In genomic region chr15:98607557-98607956, GRCm38 (mm10) we compare ENCODE assay signal across 8 mouse cellular contexts. TPM values are rescaled to one million over a fixed set of nuclear protein-coding genes. Genes with fewer than 3 reads are reported as not detected.
A peak's percentile ranks its signal among the peaks of the same experiment; 100 is the strongest.
DNase-seq lines count a peak whose midpoint lies in the region; ATAC-seq and TF ChIP-seq lines count a peak whose summit lies in the region.

No protein-coding gene starts in this region.

- 25% methylated on average over 4 of the region's 4 CpGs for WGBS in midbrain, embryonic 15.5 days

- peaks cover 63% of the 10 kb centered on the region for H3K79me2 ChIP-seq in MEL (ENCODE audit: control insufficient read depth, insufficient read depth, low read length, poor library complexity)

- no peaks in the 10 kb centered on the region for H3K27me3 ChIP-seq in MEL (ENCODE audit: control insufficient read depth in 1 of 2, insufficient read depth in 2 of 2, low read length in 2 of 2)
- no peaks in the 10 kb centered on the region for H3K27me3 ChIP-seq in midbrain, embryonic 15.5 days (replicated peaks)

- H3K9me3 ChIP-seq in MEL (replicated peaks; ENCODE audit: insufficient read depth, low read length), result no peaks in the 10 kb centered on the region
- H3K9me3 ChIP-seq in midbrain, embryonic 15.5 days, result no peaks in the 10 kb centered on the region

- H3K4me3 ChIP-seq in MEL (ENCODE audit: control insufficient read depth in 1 of 2, insufficient read depth in 1 of 2, low read depth in 2 of 2, low read length in 2 of 2), result peak overlapping the region; percentile 81 to 98
- peak overlapping the region; percentile 95 for H3K4me3 ChIP-seq in embryonic fibroblast, embryonic 13.5 days (ENCODE audit: insufficient read depth, low read length)
- peak overlapping the region; percentile 87; the same call in 1 of the 2 replicates for H3K4me3 ChIP-seq in midbrain, embryonic 15.5 days

- peaks cover 27 to 64% of the 10 kb centered on the region in 2 experiments for H3K4me1 ChIP-seq in MEL (ENCODE audit: control insufficient read depth in 1 of 2, insufficient read depth in 2 of 2, low read length in 2 of 2)
- H3K4me1 ChIP-seq in embryonic fibroblast, embryonic 13.5 days (ENCODE audit: control insufficient read depth, insufficient read depth, low read length), result peaks cover 6% of the 10 kb centered on the region
- H3K4me1 ChIP-seq in midbrain, embryonic 15.5 days, result peaks cover 46% of the 10 kb centered on the region

- peak; percentile 60 for DNase-seq in MEL (ENCODE audit: low read depth, low spot score)
- peak; percentile 87 to 88 for DNase-seq in heart, postnatal 14 days
- DNase-seq in kidney, postnatal 36 days, result peak; percentile 85 to 87
- DNase-seq in natural killer cell, adult 2 months (ENCODE audit: low spot score in 2 of 2), result no peak
- no peak for DNase-seq in left cerebral cortex, adult 8-10 months (ENCODE audit: low spot score in 2 of 2)

- TF ChIP-seq EP300 in MEL (IDR thresholded peaks at IDR 0.05; ENCODE audit: low read depth in 1 of 2, low read length in 2 of 2), result peak in 1 of 2 experiments; percentile 31; a peak in 2 of 4 replicates

- TF ChIP-seq POLR2A in MEL (IDR thresholded peaks at IDR 0.05; ENCODE audit: control insufficient read depth in 1 of 2, insufficient read depth in 1 of 2, low read depth in 1 of 2, low read length in 2 of 2, poor library complexity in 1 of 2), result no peak
- no peak for TF ChIP-seq POLR2A in embryonic fibroblast, embryonic 13.5 days (IDR thresholded peaks at IDR 0.05; ENCODE audit: low read depth, low read length)

- no peak for TF ChIP-seq CTCF in MEL (IDR thresholded peaks at IDR 0.05 in 2 of 3, conservative IDR thresholded peaks at IDR 0.05 in 1 of 3; ENCODE audit: control insufficient read depth in 1 of 3, insufficient read depth in 1 of 3, low read depth in 2 of 3, low read length in 3 of 3, poor library complexity in 1 of 3, severe bottlenecking in 1 of 3)
- TF ChIP-seq CTCF in embryonic fibroblast, embryonic 13.5 days (IDR thresholded peaks at IDR 0.05; ENCODE audit: borderline replicate concordance, insufficient read depth, low read length), result no peak

- TF ChIP-seq RAD21 in MEL (IDR thresholded peaks at IDR 0.05; ENCODE audit: low read depth, low read length), result no peak

- intact Hi-C loops in heart, postnatal 14 days (cut with DNase I), result no loop called here

- H3K9ac ChIP-seq in MEL (ENCODE audit: control insufficient read depth, low read depth, low read length, poor library complexity, severe bottlenecking), result peak overlapping the region; percentile 85
- H3K9ac ChIP-seq in midbrain, embryonic 15.5 days, result 0 out of 2 replicates have a peak overlapping the region, but pooled peaks have one; percentile 20

- peaks cover 2 to 49% of the 10 kb centered on the region in 2 experiments; a peak in 3 of 4 replicates for H3K36me3 ChIP-seq in MEL (ENCODE audit: control insufficient read depth in 1 of 2, insufficient read depth in 2 of 2, low read length in 2 of 2)
- peaks cover 16% of the 10 kb centered on the region; the same call in 1 of the 2 replicates for H3K36me3 ChIP-seq in midbrain, embryonic 15.5 days (replicated peaks)

- H3K4me2 ChIP-seq in midbrain, embryonic 15.5 days, result peak overlapping the region; percentile 74

- ATAC-seq in midbrain, embryonic 15.5 days (replicated peaks), result no peak
- ATAC-seq in activated CD4-positive, CD25-positive, alpha-beta regulatory T cell, adult 4 months, result no peak

- H3K27ac ChIP-seq in MEL (ENCODE audit: control insufficient read depth, low read depth, low read length), result peak overlapping the region; percentile 91
- H3K27ac ChIP-seq in embryonic fibroblast, embryonic 13.5 days (ENCODE audit: insufficient read depth, low read length), result no peak overlapping the region
- no peak overlapping the region for H3K27ac ChIP-seq in midbrain, embryonic 15.5 days

TF ChIP-seq in MEL, 35 proteins besides CTCF, POLR2A, EP300 and RAD21 (continues in another document):
- TF ChIP-seq SIN3A (IDR thresholded peaks at IDR 0.05; ENCODE audit: low read length) (peak; percentile 54; the same call in 1 of the 2 replicates), TCF12 (IDR thresholded peaks at IDR 0.05; ENCODE audit: low read depth, low read length) (peak; percentile 17; the same call in 1 of the 2 replicates), ETS1 (IDR thresholded peaks at IDR 0.05; ENCODE audit: low read depth, low read length) (peak; percentile 62), ZKSCAN1 (IDR thresholded peaks at IDR 0.05; ENCODE audit: low read depth, low read length) (no peak), MEF2A (IDR thresholded peaks at IDR 0.05; ENCODE audit: extremely low read depth, insufficient replicate concordance, low read depth, low read length, poor library complexity, severe bottlenecking) (0 out of 2 replicates have a peak, but pooled peaks have one; percentile 11), CHD1 (IDR thresholded peaks at IDR 0.05; ENCODE audit: low read depth, low read length) (no peak), TAL1 (IDR thresholded peaks at IDR 0.05; ENCODE audit: low read length) (peak; percentile 36; the same call in 1 of the 2 replicates), RCOR1 (IDR thresholded peaks at IDR 0.05; ENCODE audit: low read depth, low read length) (peak; percentile 40; the same call in 1 of the 2 replicates), MYB (IDR thresholded peaks at IDR 0.05; ENCODE audit: low read depth, low read length) (no peak), POLR2AphosphoS2 (IDR thresholded peaks at IDR 0.05; ENCODE audit: low read length) (0 out of 2 replicates have a peak, but pooled peaks have one; percentile 18), NELFE (IDR thresholded peaks at IDR 0.05; ENCODE audit: low read depth, low read length) (no peak; the same call in 1 of the 2 replicates), MAZ (IDR thresholded peaks at IDR 0.05; ENCODE audit: low read depth, low read length) (peak; percentile 55; the same call in 1 of the 2 replicates), POLR2AphosphoS5 (IDR thresholded peaks at IDR 0.05; ENCODE audit: borderline replicate concordance, low read depth, low read length) (peak; percentile 67; the same call in 1 of the 2 replicates), USF2 (IDR thresholded peaks at IDR 0.05; ENCODE audit: borderline replicate concordance in 1 of 2, insufficient read depth in 1 of 2, low read depth in 1 of 2, low read length in 2 of 2) (no peak)

RNA-seq across cellular contexts. Expression of gene Adcy6, which starts 2.3 kb away (rescaled TPM):
- 58.9 and 76.0 TPM in 2 replicates for total RNA-seq in MEL (2012; rRNA removed)
- polyA plus RNA-seq in MEL (2012; ENCODE audit: insufficient read depth in 1 of 2, insufficient read length in 2 of 2, low read depth in 1 of 2, low replicate concordance in 2 of 2, missing spikeins in 1 of 2), result 10 to 100 TPM in 1 of 2 experiments, not detected in 1; 77.3 TPM
- polyA plus RNA-seq in embryonic fibroblast, embryonic 13.5 days (2011; ENCODE audit: insufficient read length, low read depth, missing spikeins), result 49.8 and 56.5 TPM in 2 replicates
- total RNA-seq in heart, postnatal 14 days (2021), result 100 to 1,000 TPM; 199 to 209 TPM
- polyA plus RNA-seq in midbrain, embryonic 15.5 days (2015; fragmentation: Nextera tagmentation; extraction: Ambion mirVana), result 14.0 and 15.2 TPM in 2 replicates
- under 1 TPM; 0.36 to 0.56 TPM for polyA plus RNA-seq in activated CD4-positive, CD25-positive, alpha-beta regulatory T cell, adult 4 months (2017; shearing (Covaris generic))
- total RNA-seq in left cerebral cortex, adult 8-10 months (2022), result 10 to 100 TPM; 39.7 to 46.1 (median 41.2) TPM

RNA-seq across cellular contexts. Expression of gene Cacnb3, which starts 23.1 kb away (rescaled TPM):
- 1.4 TPM in 2 replicates for total RNA-seq in MEL (2012; rRNA removed)
- 1 to 10 TPM in 1 of 2 experiments, not detected in 1; 8.5 TPM for polyA plus RNA-seq in MEL (2012; ENCODE audit: insufficient read depth in 1 of 2, insufficient read length in 2 of 2, low read depth in 1 of 2, low replicate concordance in 2 of 2, missing spikeins in 1 of 2)
- 40.5 and 44.2 TPM in 2 replicates for polyA plus RNA-seq in embryonic fibroblast, embryonic 13.5 days (2011; ENCODE audit: insufficient read length, low read depth, missing spikeins)
- total RNA-seq in heart, postnatal 14 days (2021), result 1 to 10 TPM; 8.0 to 8.8 TPM
- polyA plus RNA-seq in midbrain, embryonic 15.5 days (2015; fragmentation: Nextera tagmentation; extraction: Ambion mirVana), result 199 and 201 TPM in 2 replicates
- polyA plus RNA-seq in activated CD4-positive, CD25-positive, alpha-beta regulatory T cell, adult 4 months (2017; shearing (Covaris generic)), result under 1 TPM in 1 of 2 experiments, not detected in 1; 0.19 TPM
- total RNA-seq in left cerebral cortex, adult 8-10 months (2022), result 100 to 1,000 TPM; 212 to 229 (median 221) TPM

RNA-seq across cellular contexts. Expression of gene 4930415O20Rik, which starts 36.8 kb away (rescaled TPM):
- 0.50 TPM in 1 of 2 replicates, not detected in the other for total RNA-seq in MEL (2012; rRNA removed)
- under 1 TPM in 1 of 2 experiments, not detected in 1; 0.31 TPM for polyA plus RNA-seq in MEL (2012; ENCODE audit: insufficient read depth in 1 of 2, insufficient read length in 2 of 2, low read depth in 1 of 2, low replicate concordance in 2 of 2, missing spikeins in 1 of 2)
- not detected in 2 replicates for polyA plus RNA-seq in embryonic fibroblast, embryonic 13.5 days (2011; ENCODE audit: insufficient read length, low read depth, missing spikeins)
- under 1 TPM; 0.88 to 0.93 TPM for total RNA-seq in heart, postnatal 14 days (2021)
- 0.44 and 0.46 TPM in 2 replicates for polyA plus RNA-seq in midbrain, embryonic 15.5 days (2015; fragmentation: Nextera tagmentation; extraction: Ambion mirVana)
- polyA plus RNA-seq in activated CD4-positive, CD25-positive, alpha-beta regulatory T cell, adult 4 months (2017; shearing (Covaris generic)), result not detected
- not detected for total RNA-seq in left cerebral cortex, adult 8-10 months (2022)

RNA-seq across cellular contexts. Expression of gene Ccnt1, which starts 36.8 kb away (rescaled TPM):
- 40.5 and 44.0 TPM in 2 replicates for total RNA-seq in MEL (2012; rRNA removed)
- 10 to 100 TPM; 19.5 to 63.2 TPM for polyA plus RNA-seq in MEL (2012; ENCODE audit: insufficient read depth in 1 of 2, insufficient read length in 2 of 2, low read depth in 1 of 2, low replicate concordance in 2 of 2, missing spikeins in 1 of 2)
- polyA plus RNA-seq in embryonic fibroblast, embryonic 13.5 days (2011; ENCODE audit: insufficient read length, low read depth, missing spikeins), result 36.3 and 40.6 TPM in 2 replicates
- 10 to 100 TPM; 32.8 to 42.6 TPM for total RNA-seq in heart, postnatal 14 days (2021)
- polyA plus RNA-seq in midbrain, embryonic 15.5 days (2015; fragmentation: Nextera tagmentation; extraction: Ambion mirVana), result 71.7 and 72.6 TPM in 2 replicates
- 10 to 100 TPM; 71.1 to 73.1 TPM for polyA plus RNA-seq in activated CD4-positive, CD25-positive, alpha-beta regulatory T cell, adult 4 months (2017; shearing (Covaris generic))
- total RNA-seq in left cerebral cortex, adult 8-10 months (2022), result 10 to 100 TPM; 35.1 to 44.7 (median 40.9) TPM

RNA-seq across cellular contexts. Expression of gene Ddx23, which starts 55.1 kb away (rescaled TPM):
- total RNA-seq in MEL (2012; rRNA removed), result 193 and 213 TPM in 2 replicates
- polyA plus RNA-seq in MEL (2012; ENCODE audit: insufficient read depth in 1 of 2, insufficient read length in 2 of 2, low read depth in 1 of 2, low replicate concordance in 2 of 2, missing spikeins in 1 of 2), result 100 to 1,000 TPM; 194 to 252 TPM
- polyA plus RNA-seq in embryonic fibroblast, embryonic 13.5 days (2011; ENCODE audit: insufficient read length, low read depth, missing spikeins), result 58.8 and 62.4 TPM in 2 replicates
- total RNA-seq in heart, postnatal 14 days (2021), result 10 to 100 TPM; 51.0 to 53.9 TPM
- polyA plus RNA-seq in midbrain, embryonic 15.5 days (2015; fragmentation: Nextera tagmentation; extraction: Ambion mirVana), result 22.0 and 26.4 TPM in 2 replicates
- 10 to 100 TPM; 22.8 to 27.3 TPM for polyA plus RNA-seq in activated CD4-positive, CD25-positive, alpha-beta regulatory T cell, adult 4 months (2017; shearing (Covaris generic))
- total RNA-seq in left cerebral cortex, adult 8-10 months (2022), result 10 to 100 TPM; 77.3 to 95.7 (median 87.1) TPM

Comparison
In these comparisons a context has a peak if more than half of its experiments do, and no peak if none do; other contexts are left out.
1. DNase-seq: peak in MEL (single experiment), heart, postnatal 14 days (2 of 2) and kidney, postnatal 36 days (2 of 2); none in natural killer cell, adult 2 months (0 of 2) and left cerebral cortex, adult 8-10 months (0 of 2).
2. Peak in every context shown above with its lines, with median percentiles within 50 percentile points of each other: H3K4me3 ChIP-seq.